Mouse (Mus musculus): ENCODE measurements around the gene Tango2. TPM values are rescaled to one million over a fixed set of nuclear protein-coding genes. Genes with fewer than 3 reads are reported as not detected.

The Tango2 gene
- 20.6 TPM for polyA plus RNA-seq (2012; fragmentation: generic; extraction: Trizol)
- long read RNA-seq, experiment 1, transcript Tango2-201 (9 exons, 1,622 nt): major isoform, 11 of 56 reads
- long read RNA-seq, experiment 1, partial matches to known transcripts: 32 of 56 reads
- long read RNA-seq, experiment 1, other reads (novel, unspliced or antisense): 11 of 56 reads
- long read RNA-seq, experiment 2, transcript Tango2-201 (9 exons, 1,622 nt): major isoform, 36 of 75 reads
- long read RNA-seq, experiment 2, partial matches to known transcripts: 21 of 75 reads
- long read RNA-seq, experiment 2, other reads (novel, unspliced or antisense): 18 of 75 reads

- Histone ChIP-seq H3K27me3 (ENCODE audit: control insufficient read depth, insufficient read depth, insufficient read length) (peaks cover 7% of the 10 kb centered on the region), H3ac (ENCODE audit: control insufficient read depth, insufficient read length, low read depth) (peak within 1 kb of the TSS; percentile 65)
- TF ChIP-seq MYOD1 (IDR thresholded peaks at IDR 0.05; ENCODE audit: control insufficient read depth, insufficient read length, low read depth): peak; percentile 23
- no peak for TF ChIP-seq CTCF (IDR thresholded peaks at IDR 0.05; ENCODE audit: control insufficient read depth, insufficient read depth, insufficient read length)
- TF ChIP-seq USF1 (IDR thresholded peaks at IDR 0.05; ENCODE audit: low read depth): no peak
- no peak for TF ChIP-seq MYOG (IDR thresholded peaks at IDR 0.05; ENCODE audit: control insufficient read depth, extremely low read depth, insufficient read length)
- TF ChIP-seq CEBPB (IDR thresholded peaks at IDR 0.05; ENCODE audit: low read depth): no peak
- TF ChIP-seq MAX (IDR thresholded peaks at IDR 0.05): no peak
- TF ChIP-seq FOSL1 (IDR thresholded peaks at IDR 0.05; ENCODE audit: insufficient read depth, low read length, poor library complexity, severe bottlenecking): no peak
Measured at GRCm38 (mm10) chr16:18347931-18348600, at the start of gene Tango2, which contains the start of gene Arvcf. TSS of gene Tango2 (minus strand) at chr16:18348103. TSS of gene Arvcf (plus strand) at chr16:18348182.

DNA sequence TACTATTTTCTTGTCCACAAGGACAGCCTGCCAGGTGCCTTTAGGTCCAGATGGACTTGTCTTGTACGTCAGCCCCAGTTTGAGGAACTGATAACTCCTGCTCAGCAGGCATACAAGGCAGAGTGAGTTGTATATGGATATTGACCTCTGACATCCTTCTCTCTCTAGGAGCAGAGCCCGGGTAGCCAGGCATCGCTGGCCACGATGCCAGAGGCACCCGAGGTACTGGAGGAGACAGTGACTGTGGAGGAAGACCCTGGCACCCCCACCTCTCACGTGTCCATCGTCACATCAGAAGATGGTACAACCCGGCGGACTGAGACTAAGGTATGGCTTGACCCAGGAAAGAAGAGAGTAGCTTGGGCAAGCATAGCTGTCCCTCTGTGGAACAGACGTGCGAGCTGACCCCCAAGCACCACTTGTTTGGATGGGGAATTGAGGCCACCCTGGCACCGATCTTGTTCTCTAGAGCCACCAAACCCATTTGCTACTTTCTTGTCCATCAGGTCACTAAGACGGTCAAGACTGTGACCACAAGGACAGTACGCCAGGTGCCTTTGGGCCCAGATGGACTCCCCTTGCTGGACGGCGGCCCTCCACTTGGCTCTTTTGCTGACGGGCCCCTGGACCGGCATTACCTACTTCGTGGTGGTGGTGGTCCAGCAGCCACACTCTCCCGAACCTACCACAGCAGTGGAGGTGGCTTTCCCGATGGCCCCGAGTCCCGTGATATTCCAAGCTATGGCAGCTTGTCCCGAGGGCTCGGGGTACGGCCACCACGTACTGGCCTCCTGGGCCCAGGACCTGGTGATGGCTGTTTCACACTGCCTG, 49.1 kb upstream of the Tango2 start:
- no peak for TF ChIP-seq CEBPB (IDR thresholded peaks at IDR 0.05; ENCODE audit: low read depth)
- no peak for TF ChIP-seq MAX (IDR thresholded peaks at IDR 0.05)
- TF ChIP-seq CTCF (IDR thresholded peaks at IDR 0.05; ENCODE audit: control insufficient read depth, insufficient read depth, insufficient read length): no peak
- no peak for TF ChIP-seq MYOD1 (IDR thresholded peaks at IDR 0.05; ENCODE audit: control insufficient read depth, insufficient read length, low read depth)
- TF ChIP-seq USF1 (IDR thresholded peaks at IDR 0.05; ENCODE audit: low read depth): no peak
- no peak for TF ChIP-seq MYOG (IDR thresholded peaks at IDR 0.05; ENCODE audit: control insufficient read depth, extremely low read depth, insufficient read length)
- TF ChIP-seq FOSL1 (IDR thresholded peaks at IDR 0.05; ENCODE audit: insufficient read depth, low read length, poor library complexity, severe bottlenecking): no peak
- no peaks in the 10 kb centered on the region for H3K79me2 ChIP-seq (ENCODE audit: control insufficient read depth, insufficient read depth)
- H3K27me3 ChIP-seq (ENCODE audit: control insufficient read depth, insufficient read depth, insufficient read length): no peaks in the 10 kb centered on the region
- no peak overlapping the region for H3K4me3 ChIP-seq (ENCODE audit: insufficient read depth, poor library complexity, severe bottlenecking)
- no peaks in the 10 kb centered on the region for H3K36me3 ChIP-seq (ENCODE audit: control insufficient read depth, insufficient read depth)
- no peak overlapping the region for H3ac ChIP-seq (ENCODE audit: control insufficient read depth, insufficient read length, low read depth)
- H3K79me3 ChIP-seq (ENCODE audit: low read depth): no peaks in the 10 kb centered on the region

More at GRCm38 (mm10) chr16:18347931-18348600, at the start of gene Tango2, which contains the start of gene Arvcf:
- Histone ChIP-seq H3K4me3 (ENCODE audit: insufficient read depth, poor library complexity, severe bottlenecking) (peak within 1 kb of the TSS; percentile 37), H3K79me3 (ENCODE audit: low read depth) (no peaks in the 10 kb centered on the region), H3K79me2 (ENCODE audit: control insufficient read depth, insufficient read depth) (no peaks in the 10 kb centered on the region), H3K36me3 (ENCODE audit: control insufficient read depth, insufficient read depth) (no peaks in the 10 kb centered on the region)

DNA sequence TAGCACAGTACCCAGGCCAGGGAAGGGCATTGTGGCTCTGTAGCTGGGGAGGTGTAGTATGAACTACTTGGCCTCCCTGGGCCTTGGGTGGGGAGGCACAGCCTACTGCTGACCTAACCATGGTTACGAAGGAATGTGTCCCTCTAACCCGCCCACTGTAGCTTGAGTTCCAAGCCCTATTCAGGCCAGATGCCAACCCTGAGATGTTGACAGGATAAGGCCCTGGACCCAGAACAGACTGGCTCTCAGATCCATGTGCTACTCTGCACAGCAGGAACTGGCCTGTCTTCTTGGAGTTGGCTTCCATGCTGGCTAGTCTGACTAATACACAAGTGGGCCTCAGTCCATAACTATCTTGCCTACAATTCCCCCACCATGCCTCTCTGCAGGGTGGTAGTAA, 48.3 kb upstream of the Tango2 start:
- Histone ChIP-seq H3K4me3 (ENCODE audit: insufficient read depth, poor library complexity, severe bottlenecking) (no peak overlapping the region), H3K79me2 (ENCODE audit: control insufficient read depth, insufficient read depth) (no peaks in the 10 kb centered on the region), H3K79me3 (ENCODE audit: low read depth) (no peaks in the 10 kb centered on the region), H3ac (ENCODE audit: control insufficient read depth, insufficient read length, low read depth) (no peak overlapping the region), H3K36me3 (ENCODE audit: control insufficient read depth, insufficient read depth) (no peaks in the 10 kb centered on the region), H3K27me3 (ENCODE audit: control insufficient read depth, insufficient read depth, insufficient read length) (no peaks in the 10 kb centered on the region)
- TF ChIP-seq USF1 (IDR thresholded peaks at IDR 0.05; ENCODE audit: low read depth) (no peak), MYOG (IDR thresholded peaks at IDR 0.05; ENCODE audit: control insufficient read depth, extremely low read depth, insufficient read length) (no peak), CEBPB (IDR thresholded peaks at IDR 0.05; ENCODE audit: low read depth) (no peak), MYOD1 (IDR thresholded peaks at IDR 0.05; ENCODE audit: control insufficient read depth, insufficient read length, low read depth) (no peak), MAX (IDR thresholded peaks at IDR 0.05) (no peak), CTCF (IDR thresholded peaks at IDR 0.05; ENCODE audit: control insufficient read depth, insufficient read depth, insufficient read length) (no peak), FOSL1 (IDR thresholded peaks at IDR 0.05; ENCODE audit: insufficient read depth, low read length, poor library complexity, severe bottlenecking) (no peak)

GRCm38 (mm10) chr16:18395620-18396036, 47.7 kb upstream of the Tango2 start:
- H3K79me2 ChIP-seq (ENCODE audit: control insufficient read depth, insufficient read depth): no peaks in the 10 kb centered on the region
- no peak overlapping the region for H3ac ChIP-seq (ENCODE audit: control insufficient read depth, insufficient read length, low read depth)
- TF ChIP-seq MAX (IDR thresholded peaks at IDR 0.05): no peak
- TF ChIP-seq MYOD1 (IDR thresholded peaks at IDR 0.05; ENCODE audit: control insufficient read depth, insufficient read length, low read depth): no peak
- no peak for TF ChIP-seq USF1 (IDR thresholded peaks at IDR 0.05; ENCODE audit: low read depth)
- TF ChIP-seq MYOG (IDR thresholded peaks at IDR 0.05; ENCODE audit: control insufficient read depth, extremely low read depth, insufficient read length): no peak
- no peak for TF ChIP-seq CEBPB (IDR thresholded peaks at IDR 0.05; ENCODE audit: low read depth)
- no peak for TF ChIP-seq CTCF (IDR thresholded peaks at IDR 0.05; ENCODE audit: control insufficient read depth, insufficient read depth, insufficient read length)
- TF ChIP-seq FOSL1 (IDR thresholded peaks at IDR 0.05; ENCODE audit: insufficient read depth, low read length, poor library complexity, severe bottlenecking): no peak
- no peaks in the 10 kb centered on the region for H3K36me3 ChIP-seq (ENCODE audit: control insufficient read depth, insufficient read depth)
- H3K4me3 ChIP-seq (ENCODE audit: insufficient read depth, poor library complexity, severe bottlenecking): no peak overlapping the region
- no peaks in the 10 kb centered on the region for H3K79me3 ChIP-seq (ENCODE audit: low read depth)
- H3K27me3 ChIP-seq (ENCODE audit: control insufficient read depth, insufficient read depth, insufficient read length): no peaks in the 10 kb centered on the region
